14 mouse cellular contexts compared by ENCODE assay signal in the genomic region with DNA sequence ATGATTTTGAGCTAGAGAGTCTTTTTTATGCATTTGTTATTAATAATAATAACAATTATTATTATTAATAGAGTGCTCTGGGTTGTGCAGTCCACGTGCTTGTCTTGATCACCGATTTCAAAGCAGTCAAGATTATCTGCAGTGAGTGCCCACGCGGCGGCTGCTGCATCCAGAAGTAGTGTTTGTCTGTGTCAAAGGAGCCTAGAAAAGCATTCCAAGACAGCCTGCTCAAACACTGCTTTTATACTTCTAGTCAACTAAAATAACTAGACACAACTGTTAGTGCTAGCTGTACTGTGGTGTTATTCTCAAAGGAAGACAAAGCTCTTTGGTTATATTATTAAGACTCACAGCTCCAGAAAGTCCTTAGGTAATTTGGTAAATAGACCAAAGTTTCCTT.
"Had no signal": no experiment of that assay in that cellular context is flagged by ENCODE, and none has a peak within 500 bp of the region (broad histone marks: within the 10 kb centered on the region; RNA-seq: fewer than 3 reads in every experiment).

No protein-coding gene starts in this region.

- H3K4me1 ChIP-seq: intestine, embryonic 15.5 days had no signal

- H3K27me3 ChIP-seq: intestine, embryonic 15.5 days; liver, embryonic 13.5 days had no signal

- H3K9ac ChIP-seq: intestine, embryonic 15.5 days; liver, embryonic 13.5 days had no signal

- H3K4me2 ChIP-seq: intestine, embryonic 15.5 days; midbrain, embryonic 11.5 days had no signal

- H3K4me3 ChIP-seq: intestine, embryonic 15.5 days; left cerebral cortex, adult 2 months; liver, embryonic 13.5 days had no signal

- H3K36me3 ChIP-seq: intestine, embryonic 15.5 days had no signal

- H3K27ac ChIP-seq: intestine, embryonic 15.5 days; left cerebral cortex, adult 2 months; liver, embryonic 13.5 days; stomach, postnatal 0 days had no signal

- H3K9me3 ChIP-seq: intestine, embryonic 15.5 days; liver, embryonic 13.5 days had no signal

- DNase-seq: kidney, adult 18-20 months; kidney, adult 9 months; kidney, postnatal 14 days; kidney, postnatal 4 days; layer of hippocampus, postnatal 36 days; liver, embryonic 13.5 days; lung, adult 2 months; lung, postnatal 14 days; lung, postnatal 4 days; midbrain, embryonic 14.5 days had no signal

- ATAC-seq: intestine, embryonic 15.5 days had no signal
